Mouse (Mus musculus): Measurements from ENCODE around the gene Apol8.

Gene Apol8

GRCm38 (mm10) chr15:77756848-77757247 is at the start of gene Apol8:
Gene Apol8, minus strand, starts transcription at chr15:77757003.
- DNase-seq (ENCODE audit: low spot score in 2 of 2), result peak; percentile 38 to 65

- peak; percentile 40 to 55 for DNase-seq (ENCODE audit: low spot score in 2 of 2)
Observed at GRCm38 (mm10) chr15:77805657-77806056, 48.9 kb upstream of the Apol8 start.

GRCm38 (mm10) chr15:77804949-77805348 is 48.1 kb upstream of the Apol8 start:
- no peak for DNase-seq (ENCODE audit: low spot score in 2 of 2)

GRCm38 (mm10) chr15:77804460-77804859 is 47.7 kb upstream of the Apol8 start:
- DNase-seq (ENCODE audit: low spot score in 2 of 2), result no peak

- no peak for DNase-seq (ENCODE audit: low spot score in 2 of 2)
Observed at GRCm38 (mm10) chr15:77803747-77804146, 46.9 kb upstream of the Apol8 start.

- no peak for DNase-seq (ENCODE audit: low spot score in 2 of 2)
Observed at GRCm38 (mm10) chr15:77802992-77803391, 46.2 kb upstream of the Apol8 start.

- no peak for DNase-seq (ENCODE audit: low spot score in 2 of 2)
Observed at GRCm38 (mm10) chr15:77801188-77801587, 44.4 kb upstream of the Apol8 start.

GRCm38 (mm10) chr15:77800511-77800910 is 43.7 kb upstream of the Apol8 start:
- peak; percentile 83 to 84 for DNase-seq (ENCODE audit: low spot score in 2 of 2)

- no peak for DNase-seq (ENCODE audit: low spot score in 2 of 2)
Observed at GRCm38 (mm10) chr15:77799491-77800474, 43.0 kb upstream of the Apol8 start.

GRCm38 (mm10) chr15:77798664-77799490 is 42.1 kb upstream of the Apol8 start:
- DNase-seq (ENCODE audit: low spot score in 2 of 2), result peak; percentile 31 to 46

- DNase-seq (ENCODE audit: low spot score in 2 of 2), result no peak
Observed at GRCm38 (mm10) chr15:77797609-77798411, 41.0 kb upstream of the Apol8 start.

- DNase-seq (ENCODE audit: low spot score in 2 of 2), result no peak
Observed at GRCm38 (mm10) chr15:77796409-77797035, 39.7 kb upstream of the Apol8 start.

- DNase-seq (ENCODE audit: low spot score in 2 of 2), result no peak
Observed at GRCm38 (mm10) chr15:77794908-77795356, 38.1 kb upstream of the Apol8 start.

- no peak for DNase-seq (ENCODE audit: low spot score in 2 of 2)
Observed at GRCm38 (mm10) chr15:77794138-77794907, 37.5 kb upstream of the Apol8 start.

- DNase-seq (ENCODE audit: low spot score in 2 of 2), result no peak
Observed at GRCm38 (mm10) chr15:77793554-77793953, 36.8 kb upstream of the Apol8 start.

GRCm38 (mm10) chr15:77793094-77793493 is 36.3 kb upstream of the Apol8 start:
- no peak for DNase-seq (ENCODE audit: low spot score in 2 of 2)

- no peak for DNase-seq (ENCODE audit: low spot score in 2 of 2)
Observed at GRCm38 (mm10) chr15:77792056-77792455, 35.3 kb upstream of the Apol8 start.

- no peak for DNase-seq (ENCODE audit: low spot score in 2 of 2)
Observed at GRCm38 (mm10) chr15:77790656-77791405, 34.0 kb upstream of the Apol8 start.

- DNase-seq (ENCODE audit: low spot score in 2 of 2), result no peak
Observed at GRCm38 (mm10) chr15:77789186-77789585, 32.4 kb upstream of the Apol8 start.
